Mouse (Mus musculus): ENCODE results near the gene Ffar3. TPM values are rescaled to one million over a fixed set of nuclear protein-coding genes. Genes with fewer than 3 reads are reported as not detected.
"Not testable (repeated sequence)": the region's sequence is repeated elsewhere in the genome, so short reads cannot be mapped to it uniquely, and the experiment has no call there.

Gene Ffar3
- polyA plus RNA-seq, 1 experiment from 2014 or later, result not detected

DNA sequence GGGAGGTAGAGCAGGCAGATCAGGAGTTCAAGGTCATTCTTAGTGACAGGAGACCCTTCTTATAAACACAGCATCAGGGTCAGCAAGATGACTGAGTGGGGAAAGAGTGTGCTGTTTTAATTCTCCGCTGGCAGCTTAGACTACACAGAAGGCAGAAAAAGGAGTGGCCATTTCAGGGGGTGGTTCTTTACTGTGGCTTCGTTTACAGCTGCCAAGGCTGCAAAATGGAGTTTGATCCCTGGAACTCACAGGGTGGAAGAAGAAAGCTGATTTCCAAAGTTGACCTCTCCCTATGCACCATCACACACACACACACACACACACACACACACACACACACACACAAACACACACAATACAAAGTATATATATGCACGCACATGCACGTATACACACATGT lies 14.6 kb downstream of the Ffar3 start:
- ATAC-seq (ENCODE audit: low FRiP score), result no peak
- H3K27ac ChIP-seq, result no peak overlapping the region
- H3K9me3 ChIP-seq, result no peaks in the 10 kb centered on the region
- H3K4me2 ChIP-seq, result no peak overlapping the region
- H3K4me3 ChIP-seq (replicated peaks), result no peak overlapping the region
- no peaks in the 10 kb centered on the region for H3K27me3 ChIP-seq
- 0 out of 2 replicates have a peak, but pooled peaks cover 4% of the 10 kb centered on the region for H3K4me1 ChIP-seq
- H3K36me3 ChIP-seq (replicated peaks), result no peaks in the 10 kb centered on the region
- WGBS, result 81% methylated on average over 4 of the region's 4 CpGs
- no peak overlapping the region for H3K9ac ChIP-seq

DNA sequence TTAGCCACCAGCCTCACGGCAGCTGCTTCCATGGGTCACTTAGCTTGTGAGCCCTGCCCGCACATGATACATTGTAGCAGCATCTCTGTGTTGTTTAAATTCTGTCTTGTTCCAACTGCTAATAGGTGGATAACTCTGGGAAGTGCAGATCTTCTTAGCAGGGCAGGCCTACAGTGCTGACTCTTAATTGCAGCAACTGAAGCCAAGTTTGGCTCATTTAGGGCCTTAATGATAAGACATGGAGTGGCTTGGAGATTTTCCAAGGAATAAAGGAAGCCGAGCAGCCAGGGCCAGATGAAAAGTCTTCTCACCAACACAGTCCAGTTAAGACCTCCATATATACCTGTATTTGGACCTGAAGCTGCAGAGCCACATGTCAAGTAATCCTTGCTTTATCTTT lies 15.7 kb downstream of the Ffar3 start:
- no peak overlapping the region for H3K4me2 ChIP-seq
- no peak overlapping the region for H3K9ac ChIP-seq
- no peaks in the 10 kb centered on the region for H3K27me3 ChIP-seq
- H3K27ac ChIP-seq, result no peak overlapping the region
- no peaks in the 10 kb centered on the region for H3K36me3 ChIP-seq (replicated peaks)
- no peaks in the 10 kb centered on the region for H3K9me3 ChIP-seq
- 73% methylated on average over 3 of the region's 3 CpGs for WGBS
- H3K4me1 ChIP-seq, result 0 out of 2 replicates have a peak, but pooled peaks cover 4% of the 10 kb centered on the region
- H3K4me3 ChIP-seq (replicated peaks), result no peak overlapping the region
- ATAC-seq (ENCODE audit: low FRiP score), result no peak

DNA sequence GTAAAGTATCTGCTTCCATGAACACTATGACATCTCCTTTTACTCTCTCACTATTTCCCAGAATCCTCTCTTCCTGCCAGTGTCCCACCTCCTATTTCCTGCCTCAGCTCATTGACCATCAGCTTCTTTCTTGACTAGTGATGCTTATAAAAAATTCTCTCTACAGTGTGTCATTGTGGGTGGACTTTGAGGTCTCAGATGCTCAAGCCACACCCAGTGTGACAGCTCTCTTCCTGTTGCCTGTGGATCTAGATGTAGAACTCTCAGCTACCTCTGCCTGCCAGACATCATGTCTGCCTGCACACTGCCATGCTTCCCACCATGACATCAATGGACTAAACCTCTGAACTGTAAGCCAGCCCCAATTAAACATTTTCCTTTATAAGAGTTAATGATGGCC lies 18.7 kb downstream of the Ffar3 start:
- no peak overlapping the region for H3K4me2 ChIP-seq
- ATAC-seq (ENCODE audit: low FRiP score), result no peak
- no peak overlapping the region for H3K9ac ChIP-seq
- no peaks in the 10 kb centered on the region for H3K4me1 ChIP-seq
- H3K4me3 ChIP-seq (replicated peaks), result no peak overlapping the region
- no peaks in the 10 kb centered on the region for H3K27me3 ChIP-seq
- no peaks in the 10 kb centered on the region for H3K9me3 ChIP-seq
- H3K27ac ChIP-seq, result no peak overlapping the region
- no peaks in the 10 kb centered on the region for H3K36me3 ChIP-seq (replicated peaks)

DNA sequence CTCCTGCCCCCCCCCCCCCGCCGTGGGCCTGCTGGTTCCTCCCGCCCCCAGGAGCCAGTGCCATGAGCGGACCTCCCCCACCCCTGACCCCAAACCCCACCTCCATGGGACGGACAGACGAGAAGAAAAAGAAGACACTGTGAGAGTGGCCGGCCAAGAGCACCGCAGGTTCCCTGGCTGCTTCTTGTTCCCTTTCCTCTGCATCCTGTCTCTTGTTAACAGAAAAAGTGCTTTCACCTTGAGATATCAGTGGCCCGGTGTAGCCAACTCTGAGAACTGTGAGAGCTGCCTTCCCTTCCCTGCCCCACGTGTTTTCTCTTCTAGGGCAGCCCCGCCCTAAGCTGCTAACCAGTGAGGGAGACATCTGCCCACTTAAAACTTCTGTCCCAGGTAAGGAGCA lies 23.3 kb downstream of the Ffar3 start:
- H3K27ac ChIP-seq; ATAC-seq (ENCODE audit: low FRiP score); H3K9ac ChIP-seq; H3K27me3 ChIP-seq; H3K9me3 ChIP-seq; H3K36me3 ChIP-seq (replicated peaks); H3K4me1 ChIP-seq; H3K4me2 ChIP-seq; H3K4me3 ChIP-seq (replicated peaks): not testable (repeated sequence)
- WGBS, result 54% methylated on average over 9 of the region's 11 CpGs

DNA sequence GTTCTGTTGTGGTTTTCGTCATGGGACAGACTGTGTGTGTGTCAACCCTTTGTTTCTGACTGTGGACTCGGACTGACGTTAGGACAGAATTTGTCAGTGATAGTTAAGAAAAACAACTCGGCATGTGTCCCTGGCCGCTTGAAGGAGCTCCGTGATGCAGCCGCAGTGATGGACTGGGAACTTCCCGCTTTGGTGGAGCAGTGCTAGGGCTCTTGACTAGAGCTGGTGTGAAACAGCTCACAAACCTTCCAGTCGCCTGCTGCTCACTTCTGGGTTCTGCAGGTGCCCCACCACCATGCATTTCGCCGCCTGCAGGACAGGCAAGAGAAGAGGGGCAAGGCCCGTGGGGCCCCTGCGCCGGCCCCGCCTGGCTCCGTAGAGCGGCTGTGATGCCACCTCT lies 23.7 kb downstream of the Ffar3 start:
- Histone ChIP-seq H3K36me3 (replicated peaks) (no peaks in the 10 kb centered on the region), H3K27ac (no peak overlapping the region), H3K4me3 (replicated peaks) (no peak overlapping the region), H3K4me2 (no peak overlapping the region), H3K4me1 (no peaks in the 10 kb centered on the region), H3K27me3 (no peaks in the 10 kb centered on the region), H3K9me3 (no peaks in the 10 kb centered on the region), H3K9ac (no peak overlapping the region)
- no peak for ATAC-seq (ENCODE audit: low FRiP score)
- 81% methylated on average over 17 of the region's 17 CpGs for WGBS

DNA sequence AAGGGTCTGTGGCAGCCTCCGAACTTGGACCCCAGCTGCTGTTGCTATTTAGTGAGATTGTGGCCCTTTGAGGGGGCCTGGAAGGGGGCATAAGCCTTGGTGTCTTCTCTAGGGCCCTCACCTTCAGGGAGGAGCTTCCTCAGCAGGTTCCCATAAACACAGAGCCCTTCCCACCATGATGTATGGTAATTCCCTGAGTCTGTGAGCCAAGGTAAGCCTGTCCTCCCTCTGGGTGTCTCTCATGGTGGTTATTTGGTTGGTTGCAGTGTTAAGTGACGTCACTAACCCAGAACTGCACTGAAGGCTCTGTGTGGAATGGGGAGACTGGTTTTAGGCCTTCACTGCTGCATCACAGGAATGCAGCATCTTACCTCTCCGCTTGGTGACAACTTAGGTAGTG lies 26.6 kb downstream of the Ffar3 start:
- no peak for ATAC-seq (ENCODE audit: low FRiP score)
- Histone ChIP-seq H3K27me3 (no peaks in the 10 kb centered on the region), H3K9me3 (no peaks in the 10 kb centered on the region), H3K4me2 (no peak overlapping the region), H3K4me3 (replicated peaks) (no peak overlapping the region), H3K4me1 (no peaks in the 10 kb centered on the region), H3K36me3 (replicated peaks) (no peaks in the 10 kb centered on the region), H3K9ac (no peak overlapping the region), H3K27ac (no peak overlapping the region)
- 73% methylated on average over 3 of the region's 3 CpGs for WGBS

DNA sequence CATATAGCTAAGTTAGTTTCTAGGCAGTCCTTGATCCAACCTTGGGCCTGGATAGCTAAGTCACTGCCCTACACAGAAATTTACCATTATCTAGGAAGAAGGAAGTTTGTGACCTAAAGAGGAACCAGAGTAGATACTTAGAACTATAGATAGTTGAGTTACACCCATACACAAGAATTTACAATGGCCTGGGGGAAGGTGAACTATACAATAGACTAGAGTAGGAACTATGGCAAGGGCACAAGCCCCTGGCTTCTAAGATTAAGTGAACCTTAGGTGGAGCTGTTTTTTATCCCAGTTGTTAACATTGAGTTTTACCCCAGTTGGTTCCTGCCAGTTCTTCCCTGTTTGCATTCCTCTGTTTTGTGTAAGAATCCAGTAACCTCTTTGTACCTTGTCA lies 27.1 kb downstream of the Ffar3 start:
- not testable (repeated sequence) for H3K4me2 ChIP-seq; H3K9me3 ChIP-seq; H3K27me3 ChIP-seq; H3K4me3 ChIP-seq (replicated peaks); ATAC-seq (ENCODE audit: low FRiP score); H3K9ac ChIP-seq; H3K27ac ChIP-seq; H3K4me1 ChIP-seq; H3K36me3 ChIP-seq (replicated peaks)

DNA sequence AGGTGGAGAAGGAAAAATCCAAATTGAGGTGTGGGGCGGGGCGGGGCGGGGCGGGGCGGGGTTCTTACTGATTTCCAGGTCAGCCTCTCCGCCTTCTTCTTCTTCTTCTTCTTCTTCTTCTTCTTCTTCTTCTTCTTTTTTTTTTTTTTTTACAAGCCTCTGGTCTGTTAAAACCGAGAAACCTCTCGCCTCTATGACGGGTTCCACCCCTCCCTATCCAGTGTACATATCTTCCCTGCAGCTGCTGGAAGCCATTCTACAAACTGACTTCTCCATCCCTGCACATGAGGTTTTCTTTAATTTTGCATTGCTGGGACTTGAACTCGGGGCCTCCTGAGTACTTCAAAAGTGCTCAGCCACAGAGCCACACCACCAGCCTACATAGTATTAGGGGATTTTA lies 29.3 kb downstream of the Ffar3 start:
- WGBS, result 89% methylated on average over 10 of the region's 10 CpGs
- ATAC-seq (ENCODE audit: low FRiP score), result no peak
- H3K4me2 ChIP-seq, result no peak overlapping the region

DNA sequence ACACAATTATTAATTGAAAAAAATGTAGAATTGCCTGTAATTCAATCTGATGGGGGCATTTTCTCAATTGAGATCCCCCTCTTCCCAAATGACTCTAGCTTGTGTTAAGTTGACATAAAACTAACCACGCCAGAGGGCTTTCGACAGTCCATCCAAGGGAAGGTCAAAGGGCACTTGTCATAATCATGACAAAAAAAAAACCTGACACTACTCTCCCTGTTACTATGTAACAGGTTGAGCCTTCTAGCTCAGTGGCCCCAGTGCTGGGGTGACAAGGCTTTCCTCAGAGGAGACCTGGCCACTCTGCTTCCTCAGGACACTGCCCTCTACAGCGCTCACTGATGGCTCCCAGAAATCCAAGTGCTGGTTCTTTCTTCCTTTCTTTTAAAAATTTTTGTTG lies 31.7 kb downstream of the Ffar3 start:
- 95% methylated on average over 3 of the region's 3 CpGs for WGBS
- ATAC-seq (ENCODE audit: low FRiP score), result no peak
- no peak overlapping the region for H3K27ac ChIP-seq

More for the DNA sequence above, 29.3 kb downstream of the Ffar3 start:
- H3K9ac ChIP-seq, result no peak overlapping the region
- no peak overlapping the region for H3K4me3 ChIP-seq (replicated peaks)
- H3K36me3 ChIP-seq (replicated peaks), result no peaks in the 10 kb centered on the region
- no peak overlapping the region for H3K27ac ChIP-seq
- H3K27me3 ChIP-seq, result no peaks in the 10 kb centered on the region
- no peaks in the 10 kb centered on the region for H3K4me1 ChIP-seq
- no peaks in the 10 kb centered on the region for H3K9me3 ChIP-seq

DNA sequence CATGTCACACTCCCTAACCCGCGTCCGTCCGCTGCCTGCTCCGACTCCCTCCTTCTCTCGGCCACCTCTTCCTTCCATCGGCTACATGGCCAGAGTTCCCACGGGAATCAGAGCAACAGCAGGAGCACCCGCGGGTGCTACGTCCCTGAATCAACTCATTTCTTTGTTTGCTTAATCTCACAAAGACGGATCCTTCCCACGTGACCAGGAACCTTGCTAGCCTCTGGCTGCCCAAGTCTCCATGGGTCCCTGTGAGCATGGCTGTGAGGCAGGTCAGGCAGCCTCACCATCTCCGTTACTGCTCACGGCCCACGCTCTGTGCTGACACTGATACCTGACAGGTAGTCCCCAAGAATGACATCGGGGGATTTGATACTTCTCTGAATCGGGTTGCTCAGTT lies 32.3 kb downstream of the Ffar3 start, which contains the start of gene Ffar2:
Ffar2 (minus strand) TSS at position 101 of the 400 bp plus-strand sequence.
- Histone ChIP-seq H3K9ac (no peak within 1 kb of the TSS), H3K9me3 (no peaks in the 10 kb centered on the region), H3K36me3 (replicated peaks) (no peaks in the 10 kb centered on the region), H3K4me2 (no peak within 1 kb of the TSS), H3K4me1 (no peaks in the 10 kb centered on the region), H3K27ac (no peak within 1 kb of the TSS), H3K27me3 (no peaks in the 10 kb centered on the region), H3K4me3 (replicated peaks) (no peak within 1 kb of the TSS)
- ATAC-seq (ENCODE audit: low FRiP score), result no peak
- WGBS, result 88% methylated on average over 18 of the region's 18 CpGs

More for the DNA sequence above, 31.7 kb downstream of the Ffar3 start:
- Histone ChIP-seq H3K9ac (no peak overlapping the region), H3K4me1 (no peaks in the 10 kb centered on the region), H3K4me2 (no peak overlapping the region), H3K36me3 (replicated peaks) (no peaks in the 10 kb centered on the region), H3K27me3 (no peaks in the 10 kb centered on the region), H3K4me3 (replicated peaks) (no peak overlapping the region), H3K9me3 (no peaks in the 10 kb centered on the region)

DNA sequence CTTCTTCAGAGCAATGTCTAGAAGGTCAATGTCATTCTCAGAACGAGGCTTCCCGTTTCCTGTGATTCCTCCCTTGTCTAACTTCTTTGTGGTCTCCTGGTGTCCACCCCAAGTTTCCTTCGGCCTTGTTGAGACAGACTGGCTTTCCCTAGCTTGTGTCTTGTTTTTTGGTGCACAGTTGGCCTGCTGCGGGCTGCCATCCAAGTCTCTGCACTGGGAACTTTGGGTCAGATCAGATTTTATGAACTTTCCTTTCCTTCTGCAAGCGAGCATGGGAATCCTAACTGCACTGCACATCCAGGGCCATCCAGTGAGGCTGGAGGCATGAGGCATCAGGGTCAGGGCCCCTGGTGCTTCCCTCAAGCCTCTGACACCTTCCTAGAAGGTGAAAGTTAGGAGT lies 34.4 kb downstream of the Ffar3 start:
- WGBS, result 72% methylated on average over 5 of the region's 5 CpGs

DNA sequence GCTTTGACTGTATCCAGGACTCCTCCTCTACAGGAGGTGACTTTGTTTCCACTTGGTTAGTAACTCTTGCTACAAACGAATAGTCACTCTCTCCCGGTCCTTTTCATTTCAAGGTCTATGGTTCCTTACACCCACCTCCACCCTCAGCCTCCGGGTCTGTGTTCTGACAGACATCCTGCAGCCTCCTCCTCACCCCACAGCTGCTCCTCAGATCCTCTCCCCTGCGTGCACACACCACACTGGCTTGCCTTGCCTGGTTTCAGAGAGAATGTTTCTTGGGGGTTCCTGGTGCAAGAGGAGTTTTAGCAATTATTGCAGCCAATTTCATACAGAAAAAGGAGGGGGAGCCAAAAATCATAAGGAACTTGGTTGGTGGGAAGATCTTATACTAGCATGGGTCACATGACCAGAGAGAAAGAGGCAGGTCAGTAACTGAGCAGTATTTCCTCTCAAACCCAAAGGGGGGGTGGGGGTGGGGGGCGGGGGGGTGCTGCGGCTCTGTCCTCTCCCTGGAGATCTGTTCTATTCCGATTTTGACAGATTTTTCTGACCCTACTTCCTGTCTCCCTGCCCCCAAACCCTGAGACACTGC lies 35.0 kb downstream of the Ffar3 start:
- Histone ChIP-seq H3K4me1 (no peaks in the 10 kb centered on the region), H3K27ac (no peak overlapping the region), H3K9ac (no peak overlapping the region), H3K36me3 (replicated peaks) (no peaks in the 10 kb centered on the region), H3K4me2 (no peak overlapping the region), H3K27me3 (no peaks in the 10 kb centered on the region), H3K9me3 (no peaks in the 10 kb centered on the region), H3K4me3 (replicated peaks) (no peak overlapping the region)
- no peak for ATAC-seq (ENCODE audit: low FRiP score)
- 71% methylated on average over 7 of the region's 7 CpGs for WGBS

More for the DNA sequence above, 34.4 kb downstream of the Ffar3 start:
- H3K27me3 ChIP-seq, result no peaks in the 10 kb centered on the region
- H3K9me3 ChIP-seq, result no peaks in the 10 kb centered on the region
- ATAC-seq (ENCODE audit: low FRiP score), result no peak
- no peaks in the 10 kb centered on the region for H3K36me3 ChIP-seq (replicated peaks)
- H3K9ac ChIP-seq, result no peak overlapping the region
- no peak overlapping the region for H3K27ac ChIP-seq
- H3K4me2 ChIP-seq, result no peak overlapping the region
- H3K4me3 ChIP-seq (replicated peaks), result no peak overlapping the region
- no peaks in the 10 kb centered on the region for H3K4me1 ChIP-seq

DNA sequence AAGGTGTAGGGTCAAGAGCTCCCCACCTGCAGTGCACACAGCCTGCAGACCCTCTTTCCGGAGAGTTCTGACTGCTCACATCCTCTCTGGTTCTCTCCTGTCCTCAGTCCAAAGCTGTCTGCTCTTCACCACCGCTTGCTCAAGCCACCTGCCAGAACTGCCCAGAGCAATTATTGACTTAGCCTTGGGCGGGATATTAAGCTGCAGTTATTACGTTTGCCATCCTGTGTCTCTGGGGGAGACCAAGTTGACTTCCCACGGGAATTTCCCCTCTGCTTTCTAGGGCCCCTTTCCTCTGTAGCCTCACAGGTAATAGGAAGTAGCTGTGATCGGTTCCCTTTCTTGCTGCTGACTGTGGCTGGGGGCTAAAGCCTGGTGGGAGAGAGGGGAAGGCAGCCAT lies 35.8 kb downstream of the Ffar3 start:
- H3K4me2 ChIP-seq, result no peak overlapping the region
- H3K4me1 ChIP-seq, result no peaks in the 10 kb centered on the region
- no peak overlapping the region for H3K4me3 ChIP-seq (replicated peaks)
- no peak overlapping the region for H3K27ac ChIP-seq
- H3K9me3 ChIP-seq, result no peaks in the 10 kb centered on the region
- no peak for ATAC-seq (ENCODE audit: low FRiP score)
- no peaks in the 10 kb centered on the region for H3K27me3 ChIP-seq
- WGBS, result 80% methylated on average over 6 of the region's 6 CpGs
- no peaks in the 10 kb centered on the region for H3K36me3 ChIP-seq (replicated peaks)
- no peak overlapping the region for H3K9ac ChIP-seq
